ENCODE assay signal across 8 mouse cellular contexts in genomic region chr9:42943781-42944535, GRCm38 (mm10). TPM values are rescaled to one million over a fixed set of nuclear protein-coding genes. Genes with fewer than 3 reads are reported as not detected.
DNase-seq lines count a peak whose midpoint lies in the region; ATAC-seq and TF ChIP-seq lines count a peak whose summit lies in the region.

Gene Grik4 (minus strand): TSS chr9:42944493.

- no peak for TF ChIP-seq EP300 in stomach, postnatal 0 days (optimal IDR thresholded peaks at IDR 0.05)

- H3K27me3 ChIP-seq in stomach, postnatal 0 days (ENCODE audit: control insufficient read depth, insufficient read depth, low read length), result no peaks in the 10 kb centered on the region

- under 1% methylated on average over 36 of the region's 68 CpGs for WGBS in stomach, postnatal 0 days

- no peak for ATAC-seq in CD4-positive, CD25-positive, alpha-beta regulatory T cell, adult 4 months
- peak; percentile 34; the same call in 1 of the 2 replicates for ATAC-seq in granulocyte monocyte progenitor cell, adult 5-6 weeks (replicated peaks; ENCODE audit: poor library complexity, severe bottlenecking)
- ATAC-seq in megakaryocyte, adult 5-6 weeks (ENCODE audit: poor library complexity, severe bottlenecking), result 0 out of 2 replicates have a peak, but pooled peaks have one; percentile 36
- ATAC-seq in stomach, postnatal 0 days (ENCODE audit: low FRiP score, low TSS enrichment), result peak; percentile 85

- H3K27ac ChIP-seq in stomach, postnatal 0 days (replicated peaks), result no peak within 1 kb of the TSS

- H3K9ac ChIP-seq in stomach, postnatal 0 days (ENCODE audit: low read length), result peak within 1 kb of the TSS; percentile 70

- no peaks in the 10 kb centered on the region for H3K4me1 ChIP-seq in stomach, postnatal 0 days (replicated peaks; ENCODE audit: control insufficient read depth, insufficient read depth)

- peak; percentile 10 for DNase-seq in CD4-positive, CD25-positive, alpha-beta regulatory T cell, adult 2 months (ENCODE audit: low read depth, low spot score)
- DNase-seq in 3T3-L1 (ENCODE audit: low read depth, low spot score), result peak; percentile 40
- peak; percentile 60 to 75 for DNase-seq in cerebellum, postnatal 14 days
- peak in 1 of 2 experiments; percentile 52 for DNase-seq in layer of hippocampus, postnatal 14 days (ENCODE audit: low spot score in 2 of 2)
- DNase-seq in stomach, postnatal 0 days (ENCODE audit: low spot score), result peak; percentile 35

- no peaks in the 10 kb centered on the region for H3K9me3 ChIP-seq in stomach, postnatal 0 days (ENCODE audit: control insufficient read depth, low read length)

- H3K4me2 ChIP-seq in stomach, postnatal 0 days (replicated peaks; ENCODE audit: low read depth), result peak within 1 kb of the TSS; percentile 100

- TF ChIP-seq CTCF in stomach, postnatal 0 days (IDR thresholded peaks at IDR 0.05; ENCODE audit: low read depth), result peak; percentile 32

- H3K36me3 ChIP-seq in stomach, postnatal 0 days (ENCODE audit: control insufficient read depth, insufficient read depth, low read length), result no peaks in the 10 kb centered on the region

- H3K4me3 ChIP-seq in stomach, postnatal 0 days (ENCODE audit: low read depth, low read length), result peak within 1 kb of the TSS; percentile 66

RNA-seq across cellular contexts. Expression of gene Grik4, which starts in this region (rescaled TPM):
- not detected for polyA plus RNA-seq in CD4-positive, CD25-positive, alpha-beta regulatory T cell, adult 4 months (2017; shearing (Covaris generic))
- not detected in 2 replicates for total RNA-seq in granulocyte monocyte progenitor cell, adult 5-6 weeks (2014; fragmentation: Nextera tagmentation)
- total RNA-seq in granulocyte monocyte progenitor cell, adult 5-6 weeks (2017), result 0.72 TPM in 1 of 2 replicates, not detected in the other
- total RNA-seq in layer of hippocampus, postnatal 14 days (2021), result 10 to 100 TPM; 67.1 to 71.4 TPM
- total RNA-seq in megakaryocyte, adult 5-6 weeks (2015), result 0.25 TPM in 1 of 2 replicates, not detected in the other
- not detected in 2 replicates for total RNA-seq in megakaryocyte, adult 5-6 weeks (2017)
- polyA plus RNA-seq in stomach, postnatal 0 days (2015; fragmentation: Nextera tagmentation; extraction: Ambion mirVana), result 0.10 and 0.19 TPM in 2 replicates

Comparison
In these comparisons a context has a peak if more than half of its experiments do, and no peak if none do; other contexts are left out.
1. RNA of gene Grik4 (total RNA-seq): 67.1 to 71.4 TPM in layer of hippocampus, postnatal 14 days; 0.72 TPM in granulocyte monocyte progenitor cell, adult 5-6 weeks and 0.25 TPM in megakaryocyte, adult 5-6 weeks; every median in the first group is over 10 times any median in the second.
2. Peak in ATAC-seq in granulocyte monocyte progenitor cell, adult 5-6 weeks; RNA of the gene not detected or under 1 TPM.
3. Peak in ATAC-seq in megakaryocyte, adult 5-6 weeks; RNA of the gene not detected or under 1 TPM.
4. Peak in DNase-seq, ATAC-seq, H3K4me3 ChIP-seq, H3K9ac ChIP-seq and H3K4me2 ChIP-seq in stomach, postnatal 0 days; RNA of the gene not detected or under 1 TPM.